Mouse (Mus musculus): ENCODE results near the gene Prpf3. TPM values are rescaled to one million over a fixed set of nuclear protein-coding genes. Genes with fewer than 3 reads are reported as not detected.

Gene Prpf3
- polyA plus RNA-seq, 1 experiment from 2014 or later: 47.2 TPM

DNA sequence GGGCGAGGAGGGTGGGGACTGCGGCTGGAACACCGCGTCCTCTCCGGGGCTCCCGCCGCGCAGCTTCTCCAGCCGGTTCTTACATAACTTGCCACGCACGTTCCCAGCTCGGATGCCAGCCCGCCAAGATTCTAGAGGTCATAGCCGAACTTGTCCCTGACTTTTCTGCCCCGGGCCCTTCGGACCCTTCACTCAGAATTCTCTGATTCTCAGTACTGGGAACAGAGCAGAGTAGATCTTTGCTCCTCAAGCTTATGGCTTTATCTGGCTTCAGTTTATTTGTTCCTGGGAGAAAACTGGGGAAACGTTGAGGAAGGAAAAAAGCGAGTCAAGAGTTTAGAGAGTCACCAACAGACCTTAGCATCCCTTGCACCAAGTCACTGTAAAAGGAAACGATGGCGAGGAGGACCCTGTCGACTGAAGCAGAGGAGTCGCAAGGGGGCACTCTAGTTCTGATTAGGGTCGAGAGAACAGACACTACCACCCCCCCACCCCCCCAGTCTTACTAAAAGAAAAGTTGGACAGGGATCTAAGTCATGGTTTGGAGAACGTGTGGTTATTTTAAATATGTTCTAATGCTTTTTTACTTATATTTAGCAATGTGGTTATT is 27.2 kb upstream of the Prpf3 start:
- H3K27ac ChIP-seq (ENCODE audit: low read length): no peak overlapping the region
- H3K4me2 ChIP-seq (ENCODE audit: low read length): peak overlapping the region; percentile 100
- H3K36me3 ChIP-seq (ENCODE audit: control insufficient read depth, insufficient read depth): no peaks in the 10 kb centered on the region
- no peaks in the 10 kb centered on the region for H3K9me3 ChIP-seq (ENCODE audit: control insufficient read depth, low read length)
- peaks cover 10% of the 10 kb centered on the region for H3K4me1 ChIP-seq (replicated peaks; ENCODE audit: control insufficient read depth, insufficient read depth, low read length)
- H3K4me3 ChIP-seq (replicated peaks; ENCODE audit: low read length): peak overlapping the region; percentile 55
- peak overlapping the region; percentile 38; the same call in 1 of the 2 replicates for H3K9ac ChIP-seq (replicated peaks; ENCODE audit: low read depth, low read length)
- no peak for ATAC-seq
- 3% methylated on average over 24 of the region's 24 CpGs for WGBS
- 0 out of 2 replicates have a peak, but pooled peaks cover 3% of the 10 kb centered on the region for H3K27me3 ChIP-seq (replicated peaks; ENCODE audit: control insufficient read depth, insufficient read depth, low read length)

DNA sequence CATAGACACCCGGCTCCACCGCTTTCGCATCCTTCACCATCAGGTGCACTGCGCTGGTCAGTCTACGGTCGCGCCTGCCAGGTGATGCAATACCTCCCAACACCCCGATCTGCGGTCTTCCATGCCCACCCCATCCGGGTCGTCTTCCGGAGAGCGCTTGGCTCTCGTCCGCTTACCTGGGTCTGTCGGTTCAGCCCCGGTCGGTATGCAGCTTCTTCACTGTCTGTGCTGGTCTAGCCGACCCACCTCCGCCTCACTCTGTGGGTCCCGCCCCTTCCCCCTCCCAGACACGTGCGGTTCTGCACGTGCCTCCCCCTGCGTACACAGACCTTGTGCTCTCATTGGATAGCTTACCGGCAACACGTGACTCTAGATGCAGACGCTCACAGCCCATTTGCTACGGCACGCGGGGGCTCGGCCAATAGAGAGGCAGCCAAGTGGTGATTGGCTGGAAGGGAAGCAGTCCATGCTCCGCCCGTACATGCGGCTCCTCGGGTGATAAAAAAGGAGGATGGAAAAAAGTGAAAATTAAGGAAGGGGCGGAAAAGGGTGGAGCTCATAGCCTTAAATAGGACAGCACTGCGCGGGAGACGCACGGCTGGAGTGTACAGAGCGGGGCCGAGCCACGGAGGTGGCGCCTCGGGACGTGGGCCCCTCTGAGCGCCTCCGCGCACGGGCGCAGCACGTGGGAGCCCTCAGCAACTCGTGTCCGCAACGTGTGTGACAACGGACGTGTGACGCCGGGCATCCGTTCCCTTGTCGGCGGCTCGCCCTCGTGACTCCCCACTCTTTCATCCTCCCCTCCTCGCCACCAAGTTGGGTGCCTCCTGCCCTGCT is 26.5 kb upstream of the Prpf3 start, which contains the start of gene Ciart:
Ciart (minus strand) TSS at position 273 of the 837 bp plus-strand sequence.
- Histone ChIP-seq H3K9ac (replicated peaks; ENCODE audit: low read depth, low read length) (peak within 1 kb of the TSS; percentile 56), H3K4me1 (replicated peaks; ENCODE audit: control insufficient read depth, insufficient read depth, low read length) (peaks cover 10% of the 10 kb centered on the region), H3K9me3 (ENCODE audit: control insufficient read depth, low read length) (no peaks in the 10 kb centered on the region), H3K4me3 (replicated peaks; ENCODE audit: low read length) (peak within 1 kb of the TSS; percentile 55), H3K27me3 (replicated peaks; ENCODE audit: control insufficient read depth, insufficient read depth, low read length) (0 out of 2 replicates have a peak, but pooled peaks cover 3% of the 10 kb centered on the region), H3K36me3 (ENCODE audit: control insufficient read depth, insufficient read depth) (no peaks in the 10 kb centered on the region), H3K27ac (ENCODE audit: low read length) (no peak within 1 kb of the TSS), H3K4me2 (ENCODE audit: low read length) (peak within 1 kb of the TSS; percentile 100)
- under 1% methylated on average over 66 of the region's 66 CpGs for WGBS
- ATAC-seq: peak; percentile 100

DNA sequence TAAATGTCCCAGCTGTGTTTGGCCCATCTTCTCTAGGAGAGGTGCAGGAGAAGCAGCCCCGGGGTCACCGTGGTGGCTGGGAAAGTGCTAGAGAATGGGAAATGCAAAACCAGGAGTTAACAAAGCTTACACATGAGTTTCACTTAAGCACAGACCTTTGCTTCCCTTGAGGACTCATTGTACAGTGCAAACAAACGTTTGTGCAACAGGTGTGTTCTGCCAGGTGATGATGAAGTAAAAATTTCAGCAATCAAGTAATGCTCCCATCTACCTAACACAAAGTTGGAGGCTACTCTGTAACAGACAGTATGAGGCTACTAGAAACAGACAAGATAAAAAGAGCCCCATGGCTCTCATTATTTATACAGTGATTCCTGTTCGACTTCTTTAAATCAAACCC is 23.4 kb upstream of the Prpf3 start:
- Histone ChIP-seq H3K9ac (replicated peaks; ENCODE audit: low read depth, low read length) (no peak overlapping the region), H3K4me2 (ENCODE audit: low read length) (no peak overlapping the region), H3K4me3 (replicated peaks; ENCODE audit: low read length) (no peak overlapping the region), H3K9me3 (ENCODE audit: control insufficient read depth, low read length) (no peaks in the 10 kb centered on the region), H3K27ac (ENCODE audit: low read length) (no peak overlapping the region), H3K36me3 (ENCODE audit: control insufficient read depth, insufficient read depth) (no peaks in the 10 kb centered on the region), H3K27me3 (replicated peaks; ENCODE audit: control insufficient read depth, insufficient read depth, low read length) (0 out of 2 replicates have a peak, but pooled peaks cover 3% of the 10 kb centered on the region), H3K4me1 (replicated peaks; ENCODE audit: control insufficient read depth, insufficient read depth, low read length) (peaks cover 10% of the 10 kb centered on the region)
- WGBS: 89% methylated on average over 4 of the region's 4 CpGs
- ATAC-seq: no peak

DNA sequence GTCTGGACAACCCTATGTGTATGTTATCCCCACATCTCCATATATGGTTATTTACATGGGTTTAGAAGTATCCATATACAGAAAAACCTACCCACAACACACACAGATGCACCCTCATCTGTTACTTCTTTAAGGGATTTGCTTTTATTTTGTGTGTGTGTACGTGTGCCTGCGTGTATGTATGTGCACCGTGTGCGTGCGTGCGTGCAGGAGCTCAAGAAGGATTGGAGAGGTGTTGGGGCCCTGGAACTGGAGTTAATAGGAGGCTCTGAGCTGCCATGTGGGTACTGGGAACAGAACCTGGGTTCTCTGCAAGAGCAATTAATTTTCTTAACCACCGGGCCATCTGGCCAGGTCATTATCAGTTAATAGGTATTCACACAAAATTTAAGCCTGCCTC is 16.4 kb upstream of the Prpf3 start:
- Histone ChIP-seq H3K27me3 (replicated peaks; ENCODE audit: control insufficient read depth, insufficient read depth, low read length) (no peaks in the 10 kb centered on the region), H3K9ac (replicated peaks; ENCODE audit: low read depth, low read length) (peak overlapping the region; percentile 33; the same call in 1 of the 2 replicates), H3K4me3 (replicated peaks; ENCODE audit: low read length) (peak overlapping the region; percentile 79), H3K4me1 (replicated peaks; ENCODE audit: control insufficient read depth, insufficient read depth, low read length) (peaks cover 14% of the 10 kb centered on the region), H3K9me3 (ENCODE audit: control insufficient read depth, low read length) (no peaks in the 10 kb centered on the region), H3K4me2 (ENCODE audit: low read length) (peak overlapping the region; percentile 77), H3K27ac (ENCODE audit: low read length) (no peak overlapping the region), H3K36me3 (ENCODE audit: control insufficient read depth, insufficient read depth) (no peaks in the 10 kb centered on the region; the same call in 1 of the 2 replicates)
- no peak for ATAC-seq
- 76% methylated on average over 7 of the region's 7 CpGs for WGBS

DNA sequence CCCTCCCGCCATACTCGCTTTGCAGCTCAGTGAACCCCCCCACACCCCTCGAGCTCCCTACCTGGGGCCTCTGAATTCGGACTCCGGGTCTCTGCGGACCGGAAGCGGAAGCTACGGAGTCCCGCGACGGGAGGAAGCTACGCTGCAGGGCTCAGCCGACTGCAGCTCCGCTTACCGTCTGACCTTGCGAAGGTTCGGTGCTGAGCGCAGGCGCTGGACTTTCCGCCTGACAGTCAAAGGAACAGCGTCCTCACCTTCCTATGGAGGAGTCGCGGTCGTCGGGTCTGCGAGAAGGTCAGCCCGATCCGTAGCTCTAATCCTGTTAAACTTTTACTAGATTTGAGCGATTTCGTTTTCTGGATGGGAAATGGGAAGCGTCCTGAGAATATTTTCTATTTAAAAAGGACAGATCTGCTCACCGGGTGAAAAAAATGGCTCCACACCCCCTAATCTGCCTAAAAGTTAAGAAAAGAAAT is 15.7 kb upstream of the Prpf3 start, which contains the start of gene Mrps21:
Mrps21 (minus strand) TSS at position 128 of the 476 bp plus-strand sequence.
- peak within 1 kb of the TSS; percentile 79 for H3K4me3 ChIP-seq (replicated peaks; ENCODE audit: low read length)
- H3K9ac ChIP-seq (replicated peaks; ENCODE audit: low read depth, low read length): peak within 1 kb of the TSS; percentile 73
- ATAC-seq: peak; percentile 94
- peak within 1 kb of the TSS; percentile 70 for H3K27ac ChIP-seq (ENCODE audit: low read length)
- no peaks in the 10 kb centered on the region for H3K9me3 ChIP-seq (ENCODE audit: control insufficient read depth, low read length)
- H3K27me3 ChIP-seq (replicated peaks; ENCODE audit: control insufficient read depth, insufficient read depth, low read length): no peaks in the 10 kb centered on the region
- H3K4me1 ChIP-seq (replicated peaks; ENCODE audit: control insufficient read depth, insufficient read depth, low read length): peaks cover 14% of the 10 kb centered on the region
- no peaks in the 10 kb centered on the region; the same call in 1 of the 2 replicates for H3K36me3 ChIP-seq (ENCODE audit: control insufficient read depth, insufficient read depth)
- under 1% methylated on average over 33 of the region's 33 CpGs for WGBS
- peak within 1 kb of the TSS; percentile 77 for H3K4me2 ChIP-seq (ENCODE audit: low read length)

DNA sequence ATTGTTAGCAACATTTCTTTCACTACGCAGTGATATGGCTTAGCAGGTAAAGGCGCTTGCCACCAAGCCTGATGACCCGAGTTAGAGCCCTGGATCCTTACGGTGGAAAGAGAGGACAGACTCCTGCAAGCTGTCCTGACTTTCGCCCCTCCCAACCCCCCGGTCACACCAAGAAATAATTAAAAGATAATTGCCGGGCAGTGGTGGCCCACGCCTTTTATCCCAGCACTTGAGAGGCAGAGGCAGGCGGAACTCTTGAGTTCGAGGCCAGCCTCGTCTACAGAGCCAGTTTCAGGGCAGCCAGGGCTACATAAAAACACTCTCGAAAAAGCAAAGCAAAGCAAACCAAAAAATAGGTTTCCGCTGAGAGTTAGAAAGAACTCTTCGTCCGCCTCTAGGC is 15.3 kb upstream of the Prpf3 start:
- peak overlapping the region; percentile 77 for H3K4me2 ChIP-seq (ENCODE audit: low read length)
- H3K9me3 ChIP-seq (ENCODE audit: control insufficient read depth, low read length): no peaks in the 10 kb centered on the region
- H3K4me1 ChIP-seq (replicated peaks; ENCODE audit: control insufficient read depth, insufficient read depth, low read length): peaks cover 14% of the 10 kb centered on the region
- H3K27me3 ChIP-seq (replicated peaks; ENCODE audit: control insufficient read depth, insufficient read depth, low read length): no peaks in the 10 kb centered on the region
- WGBS: 7% methylated on average over 15 of the region's 15 CpGs
- no peak overlapping the region; the same call in 1 of the 2 replicates for H3K27ac ChIP-seq (ENCODE audit: low read length)
- peak overlapping the region; percentile 73 for H3K9ac ChIP-seq (replicated peaks; ENCODE audit: low read depth, low read length)
- H3K36me3 ChIP-seq (ENCODE audit: control insufficient read depth, insufficient read depth): no peaks in the 10 kb centered on the region; the same call in 1 of the 2 replicates
- peak; percentile 39 for ATAC-seq
- H3K4me3 ChIP-seq (replicated peaks; ENCODE audit: low read length): peak overlapping the region; percentile 79

DNA sequence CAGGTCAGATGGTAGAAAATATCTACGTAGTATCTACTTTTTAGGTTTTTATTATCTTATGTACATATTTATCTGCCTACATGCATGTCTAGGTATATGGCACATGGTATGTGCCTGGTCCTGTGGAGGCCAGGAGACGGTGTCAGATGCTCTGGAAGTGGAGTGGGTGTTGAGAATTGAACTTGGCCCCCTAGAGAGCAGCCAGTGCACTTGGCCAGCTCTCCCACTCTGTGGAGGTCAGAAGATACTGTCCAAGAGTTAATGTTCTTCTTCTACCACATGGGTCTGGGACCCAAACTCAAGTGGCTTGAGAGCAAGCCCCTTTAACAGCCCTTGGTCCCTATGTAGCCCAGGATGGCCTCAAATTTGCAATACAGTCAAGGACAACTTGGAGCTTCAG is 11.7 kb upstream of the Prpf3 start:
- Histone ChIP-seq H3K4me3 (replicated peaks; ENCODE audit: low read length) (no peak overlapping the region), H3K27me3 (replicated peaks; ENCODE audit: control insufficient read depth, insufficient read depth, low read length) (no peaks in the 10 kb centered on the region), H3K9me3 (ENCODE audit: control insufficient read depth, low read length) (no peaks in the 10 kb centered on the region), H3K4me1 (replicated peaks; ENCODE audit: control insufficient read depth, insufficient read depth, low read length) (peaks cover 13% of the 10 kb centered on the region), H3K4me2 (ENCODE audit: low read length) (no peak overlapping the region), H3K36me3 (ENCODE audit: control insufficient read depth, insufficient read depth) (peaks cover 3% of the 10 kb centered on the region), H3K27ac (ENCODE audit: low read length) (no peak overlapping the region), H3K9ac (replicated peaks; ENCODE audit: low read depth, low read length) (no peak overlapping the region)
- no peak for ATAC-seq
- WGBS: 95% methylated on average over 2 of the region's 2 CpGs

DNA sequence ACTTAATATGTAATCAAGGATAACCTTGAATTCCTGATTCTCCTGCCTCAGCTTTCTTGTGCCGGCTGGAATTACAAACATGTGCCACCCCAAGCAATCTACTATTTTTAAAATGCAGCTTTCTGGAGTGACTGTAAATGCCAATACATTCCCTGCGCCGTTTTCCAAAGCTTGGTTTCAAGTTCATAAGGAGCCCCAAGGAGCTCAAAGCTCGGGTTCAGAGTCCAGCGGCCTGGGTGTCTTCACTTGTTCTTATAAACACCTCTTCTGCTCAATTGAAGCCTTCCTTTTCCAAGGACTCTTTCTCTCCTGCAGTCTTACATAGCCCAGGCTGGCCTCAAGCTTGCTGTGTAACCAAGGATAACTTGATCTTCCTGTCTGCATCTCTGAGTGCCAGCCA is 10.4 kb upstream of the Prpf3 start:
- WGBS: 88% methylated on average over 5 of the region's 5 CpGs
- ATAC-seq: no peak

DNA sequence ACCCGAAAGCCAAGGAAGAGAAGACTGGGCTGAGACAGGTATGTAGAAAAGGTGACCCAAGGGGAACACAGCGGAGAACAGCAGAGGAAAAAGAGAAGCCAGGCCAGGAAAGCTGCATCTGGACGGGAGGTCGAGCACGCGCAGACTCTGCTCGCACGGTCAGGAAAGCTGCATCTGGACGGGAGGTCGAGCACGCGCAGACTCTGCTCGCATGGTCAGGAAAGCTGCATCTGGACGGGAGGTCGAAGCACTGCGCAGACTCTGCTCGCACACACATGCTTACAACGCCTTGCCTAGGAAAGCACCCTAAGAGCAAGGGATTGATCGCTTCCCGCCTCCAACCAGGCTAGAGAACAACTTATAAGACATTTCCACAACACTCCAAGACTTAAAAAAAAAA is 9.9 kb upstream of the Prpf3 start:
- Histone ChIP-seq H3K9me3 (ENCODE audit: control insufficient read depth, low read length) (no peaks in the 10 kb centered on the region), H3K27ac (ENCODE audit: low read length) (no peak overlapping the region), H3K9ac (replicated peaks; ENCODE audit: low read depth, low read length) (no peak overlapping the region), H3K4me3 (replicated peaks; ENCODE audit: low read length) (no peak overlapping the region), H3K27me3 (replicated peaks; ENCODE audit: control insufficient read depth, insufficient read depth, low read length) (no peaks in the 10 kb centered on the region), H3K36me3 (ENCODE audit: control insufficient read depth, insufficient read depth) (peaks cover 3% of the 10 kb centered on the region), H3K4me2 (ENCODE audit: low read length) (no peak overlapping the region), H3K4me1 (replicated peaks; ENCODE audit: control insufficient read depth, insufficient read depth, low read length) (peaks cover 4% of the 10 kb centered on the region)
- no peak for ATAC-seq
- 96% methylated on average over 20 of the region's 20 CpGs for WGBS

More for the DNA sequence above, 10.4 kb upstream of the Prpf3 start:
- no peak overlapping the region for H3K4me3 ChIP-seq (replicated peaks; ENCODE audit: low read length)
- H3K9me3 ChIP-seq (ENCODE audit: control insufficient read depth, low read length): no peaks in the 10 kb centered on the region
- no peak overlapping the region for H3K9ac ChIP-seq (replicated peaks; ENCODE audit: low read depth, low read length)
- no peak overlapping the region for H3K4me2 ChIP-seq (ENCODE audit: low read length)
- peaks cover 8% of the 10 kb centered on the region for H3K4me1 ChIP-seq (replicated peaks; ENCODE audit: control insufficient read depth, insufficient read depth, low read length)
- H3K36me3 ChIP-seq (ENCODE audit: control insufficient read depth, insufficient read depth): peaks cover 3% of the 10 kb centered on the region
- H3K27ac ChIP-seq (ENCODE audit: low read length): no peak overlapping the region
- H3K27me3 ChIP-seq (replicated peaks; ENCODE audit: control insufficient read depth, insufficient read depth, low read length): no peaks in the 10 kb centered on the region
